Mouse (Mus musculus) layer of hippocampus, adult 11-12 months (tissue): Measurements from ENCODE around the gene Gkn1.

Experiments used
- DNase-seq: peaks from one replicate; pipeline ENCODE4 v3.0.0; 2022; ENCODE audit warnings: low spot score

The Gkn1 gene

DNA sequence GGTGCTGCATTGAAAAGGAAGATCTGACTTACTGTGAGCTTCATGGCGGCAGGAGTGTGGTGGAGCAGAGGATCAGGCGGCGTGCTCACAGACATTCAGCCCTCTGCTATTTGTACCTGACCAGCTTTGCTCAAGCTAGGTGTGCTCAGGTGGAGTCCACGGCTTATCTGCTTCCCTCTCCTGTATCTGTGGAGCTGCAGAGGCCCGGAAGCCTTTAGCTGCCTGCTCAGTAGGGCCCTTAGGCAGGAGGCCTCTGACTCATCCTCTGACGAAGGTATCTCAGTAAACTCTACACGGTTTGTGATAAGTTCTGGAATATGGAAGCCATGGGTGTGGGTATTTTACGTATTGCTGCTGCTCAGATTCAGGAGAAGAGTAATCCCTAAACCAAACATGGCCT, at the start of gene Gkn1:
Gene Gkn1, minus strand, starts transcription at position 114 of the 400 bp plus-strand sequence.
- DNase-seq, result no peak

GRCm38 (mm10) chr6:87399886-87400566, 49.3 kb upstream of the Gkn1 start:
- no peak for DNase-seq

DNA sequence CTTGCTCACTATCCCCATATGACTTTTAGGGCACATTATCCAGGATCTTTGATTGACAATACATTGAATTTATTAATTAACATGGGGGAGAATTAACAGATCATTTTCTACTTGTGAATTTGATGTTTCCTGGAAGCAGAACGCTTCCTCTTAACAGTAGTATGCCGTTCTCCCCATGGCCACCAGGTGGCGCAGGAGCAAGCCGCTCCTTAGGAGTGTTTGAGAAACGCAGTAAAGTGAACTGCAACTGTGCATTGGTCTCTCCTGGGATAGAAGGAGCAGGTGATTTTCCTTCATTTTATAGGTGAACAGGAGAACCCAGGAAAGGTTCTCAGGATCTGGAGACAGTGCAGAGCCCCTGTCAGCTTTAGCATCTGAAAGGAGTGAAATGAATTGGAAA, 48.4 kb upstream of the Gkn1 start:
- DNase-seq, result peak; percentile 74

DNA sequence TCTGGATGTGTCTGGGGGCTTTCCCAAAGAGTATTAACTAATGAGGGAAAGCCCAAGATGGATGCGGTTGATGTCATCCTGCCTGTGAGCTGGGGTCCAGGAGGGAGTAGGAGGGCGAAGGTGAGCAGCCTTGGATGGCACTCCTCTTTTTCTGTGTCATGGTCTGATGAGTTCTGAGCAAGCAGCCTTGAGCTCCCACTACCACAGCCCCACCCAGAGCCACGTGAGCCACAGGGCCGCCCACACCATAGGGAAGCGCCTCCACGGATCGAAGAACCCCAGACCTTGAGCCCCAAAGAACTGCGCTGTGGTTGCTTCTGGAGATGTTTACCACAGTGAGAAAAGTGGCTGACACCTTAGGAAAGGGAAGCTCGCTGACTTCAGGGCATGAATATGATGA, 44.0 kb upstream of the Gkn1 start:
- no peak for DNase-seq

DNA sequence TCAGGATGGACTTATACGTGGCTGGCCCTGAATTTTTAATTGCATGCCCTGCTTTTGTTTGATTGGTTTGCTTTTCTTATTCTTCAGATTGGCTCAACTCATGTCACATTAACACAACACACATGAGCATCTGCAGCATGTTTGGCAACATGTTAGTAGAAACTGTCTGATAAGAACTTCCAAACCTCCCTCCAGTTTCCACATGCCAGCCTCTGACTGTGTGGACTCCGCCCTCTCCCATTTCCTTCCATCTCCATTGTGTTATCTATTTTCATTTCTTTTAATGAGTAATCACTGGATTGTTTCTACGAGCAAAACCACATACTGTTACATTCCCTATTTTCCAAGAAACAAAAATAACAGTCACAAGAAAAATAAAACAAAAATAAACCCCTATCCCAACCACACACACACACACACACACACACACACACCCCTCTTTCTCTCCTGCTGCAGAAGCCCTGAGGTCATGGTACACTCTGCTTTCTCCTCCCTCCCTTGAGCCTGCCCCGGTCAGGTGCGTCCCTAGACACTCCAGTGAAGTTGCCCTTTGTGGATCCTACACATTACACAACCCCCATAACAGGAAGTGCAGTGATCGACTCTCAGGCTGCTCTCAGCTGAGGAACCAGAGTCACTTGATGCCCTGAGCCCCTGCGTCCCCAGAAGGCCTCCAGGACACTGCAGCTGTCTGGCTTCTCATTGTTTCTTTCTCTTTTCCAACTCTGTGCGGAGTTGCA, 42.9 kb upstream of the Gkn1 start:
- DNase-seq, result no peak

DNA sequence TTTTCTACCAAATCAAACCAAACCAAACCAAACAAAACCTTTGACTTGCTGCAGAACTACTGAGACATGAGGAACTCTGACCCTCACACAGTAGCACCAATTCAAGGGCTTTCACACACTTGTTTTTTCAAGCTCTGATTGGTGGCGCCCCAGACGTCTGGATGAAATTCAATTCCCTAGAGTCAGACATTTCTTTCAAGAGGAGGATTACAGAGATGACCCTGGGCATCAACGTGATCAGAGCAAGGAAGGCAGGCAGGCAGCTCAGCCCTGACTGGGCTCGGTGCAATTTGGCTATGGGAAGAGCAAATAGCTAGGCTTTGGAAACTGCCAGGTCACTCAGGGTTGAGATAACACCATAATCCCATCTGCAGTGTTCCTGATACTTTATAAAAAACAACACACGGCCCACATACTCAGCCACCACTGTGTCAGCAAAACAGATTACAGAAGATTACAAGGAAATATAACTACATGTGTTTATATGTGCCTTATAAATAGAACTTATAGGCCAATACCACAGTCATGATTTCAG, 38.8 kb upstream of the Gkn1 start:
- no peak for DNase-seq

DNA sequence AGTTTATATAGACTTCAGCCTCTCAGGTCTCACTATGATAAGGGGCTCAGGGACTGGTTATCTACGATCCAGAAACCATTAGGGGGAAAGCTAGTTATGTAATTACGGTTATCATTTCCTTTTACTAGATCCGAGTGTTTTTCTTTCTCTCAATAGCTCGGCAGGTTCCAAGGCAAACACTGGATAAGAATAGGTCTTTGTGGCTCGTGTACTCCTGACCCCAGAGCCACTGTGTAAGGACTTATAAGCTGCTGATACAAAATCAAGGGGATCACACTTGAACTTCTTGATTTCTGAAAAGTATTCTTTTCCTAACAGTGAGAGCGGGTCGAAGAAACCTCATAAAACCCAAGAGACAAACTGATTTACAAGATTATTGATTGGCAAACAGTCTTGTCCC, 38.1 kb upstream of the Gkn1 start, which contains the start of gene Gkn3:
Gene Gkn3, minus strand, starts transcription at position 59 of the 400 bp plus-strand sequence.
- no peak for DNase-seq

DNA sequence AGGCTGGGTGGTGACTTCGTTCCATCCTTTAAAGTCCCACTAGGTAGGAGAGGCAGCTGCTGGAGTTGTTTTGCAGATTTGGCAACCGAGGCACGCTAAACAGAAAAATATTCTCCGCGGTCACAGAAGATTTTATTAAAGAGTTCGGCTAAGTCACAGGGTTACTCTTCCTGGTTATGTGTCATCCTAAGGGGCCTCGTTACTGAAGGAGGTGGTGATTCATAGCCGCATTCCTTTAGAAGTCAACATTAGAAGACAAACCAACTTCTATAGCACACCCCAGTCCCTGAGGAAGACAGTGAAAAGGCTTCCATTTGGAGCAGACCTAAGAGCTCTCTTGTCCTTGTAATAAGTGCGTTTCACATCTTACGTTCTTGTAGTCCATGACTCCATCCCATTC, 35.9 kb upstream of the Gkn1 start:
- no peak for DNase-seq

DNA sequence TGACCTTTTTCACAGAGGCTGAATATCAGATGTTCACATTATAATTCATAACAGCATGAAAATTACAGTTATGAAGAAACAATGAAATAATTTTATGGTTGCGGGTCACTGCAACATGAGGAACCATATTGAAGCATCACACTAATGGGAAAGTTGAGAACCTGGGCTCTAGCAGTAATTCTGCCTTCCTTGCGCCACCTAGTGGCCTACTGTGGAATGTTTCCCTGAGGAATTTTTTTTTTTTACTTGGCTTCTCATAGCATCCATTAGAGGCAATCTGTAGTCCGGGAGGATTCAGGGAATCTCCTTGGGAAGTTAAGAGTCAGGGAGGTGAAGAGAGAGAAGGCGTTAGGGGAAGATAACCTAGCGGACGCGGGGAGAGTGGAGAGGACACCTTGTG, 35.5 kb upstream of the Gkn1 start:
- DNase-seq, result peak; percentile 70

GRCm38 (mm10) chr6:87384761-87385160, 34.0 kb upstream of the Gkn1 start:
- DNase-seq, result no peak

GRCm38 (mm10) chr6:87383926-87384691, 33.4 kb upstream of the Gkn1 start:
- DNase-seq, result peak; percentile 39

DNA sequence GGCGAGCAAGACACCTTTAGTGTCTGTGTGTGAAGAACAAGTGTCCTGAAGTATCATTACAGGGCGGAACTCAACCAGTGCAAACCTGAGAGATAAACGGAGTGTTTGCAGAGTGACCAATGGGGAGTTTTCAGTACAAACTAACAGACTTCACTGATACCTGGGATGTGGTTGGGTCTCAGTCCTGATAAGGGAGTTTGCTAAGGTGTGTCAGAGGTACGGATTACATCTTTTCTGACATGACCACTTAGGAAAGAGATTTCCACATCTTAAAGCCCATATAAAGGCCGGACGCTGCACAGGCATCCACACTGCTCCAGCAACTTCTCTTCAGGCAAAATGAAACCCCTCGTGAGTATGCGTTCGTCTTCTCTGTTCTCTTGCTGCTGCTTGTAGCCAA, 22.3 kb upstream of the Gkn1 start, which contains the start of gene Gkn2:
Gene Gkn2, plus strand, starts transcription at position 301 of the 400 bp plus-strand sequence.
- no peak for DNase-seq

DNA sequence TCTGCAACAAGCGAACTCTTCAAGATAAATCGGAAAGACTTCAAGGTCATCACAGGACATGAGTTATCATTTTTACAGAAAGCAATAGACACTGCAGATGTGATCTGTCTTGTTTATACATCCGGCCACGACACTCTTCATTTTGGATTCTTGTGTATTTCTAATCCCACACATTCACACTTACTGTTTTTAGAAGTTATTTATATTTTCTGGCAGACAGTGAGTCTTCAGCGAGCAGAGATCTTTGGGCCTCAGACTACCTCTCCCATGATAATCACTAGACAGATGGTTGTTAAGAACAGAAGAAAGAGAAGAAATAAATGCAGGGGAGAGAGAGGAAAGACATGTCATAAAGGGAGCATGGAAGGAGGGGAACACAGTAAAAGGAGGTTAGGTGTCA, 18.5 kb upstream of the Gkn1 start:
- no peak for DNase-seq

DNA sequence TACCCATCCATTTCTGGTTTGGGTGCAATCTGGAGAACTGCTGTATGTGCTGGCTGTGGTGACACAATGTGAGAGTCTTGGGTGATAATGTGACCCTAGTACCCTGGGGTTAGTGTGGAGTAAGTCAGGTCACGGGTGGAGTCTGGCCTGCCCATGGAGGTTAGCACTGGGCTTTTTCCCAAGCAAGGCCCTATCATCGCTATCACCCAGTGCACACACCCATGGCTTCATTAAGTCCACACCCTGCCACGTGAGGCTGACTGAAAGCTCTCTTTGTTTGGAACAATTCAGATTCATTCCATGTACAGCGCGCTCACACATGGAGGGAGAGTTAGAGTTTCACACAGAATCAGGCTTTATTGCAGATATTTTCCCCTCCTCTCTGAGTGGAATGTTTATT, 3.7 kb upstream of the Gkn1 start:
- peak; percentile 28 for DNase-seq

DNA sequence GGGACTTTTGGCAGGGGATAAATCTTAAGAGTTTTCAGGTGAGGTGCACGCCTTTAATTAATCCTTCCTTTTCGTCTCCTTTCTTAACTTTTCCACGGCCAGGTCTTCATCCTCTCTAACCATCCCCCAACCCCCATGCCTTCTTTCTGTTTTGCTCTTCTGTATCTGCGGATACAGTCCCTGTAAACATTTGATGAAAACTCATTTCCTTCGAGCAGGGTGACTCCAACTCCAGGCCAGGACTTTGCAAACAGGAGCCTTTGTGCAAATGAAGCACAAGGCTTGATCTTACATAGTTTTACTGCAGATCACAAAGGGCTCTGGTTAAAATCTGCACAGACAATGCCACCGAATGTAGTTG, 14.8 kb downstream of the Gkn1 start:
- no peak for DNase-seq

- peak; percentile 49 for DNase-seq
Measured at GRCm38 (mm10) chr6:87335091-87335934, 15.4 kb downstream of the Gkn1 start, which contains the start of gene Antxr1. Gene Antxr1, minus strand, starts transcription at chr6:87335821.

GRCm38 (mm10) chr6:87334361-87335090, 16.2 kb downstream of the Gkn1 start:
- DNase-seq, result peak; percentile 37

DNA sequence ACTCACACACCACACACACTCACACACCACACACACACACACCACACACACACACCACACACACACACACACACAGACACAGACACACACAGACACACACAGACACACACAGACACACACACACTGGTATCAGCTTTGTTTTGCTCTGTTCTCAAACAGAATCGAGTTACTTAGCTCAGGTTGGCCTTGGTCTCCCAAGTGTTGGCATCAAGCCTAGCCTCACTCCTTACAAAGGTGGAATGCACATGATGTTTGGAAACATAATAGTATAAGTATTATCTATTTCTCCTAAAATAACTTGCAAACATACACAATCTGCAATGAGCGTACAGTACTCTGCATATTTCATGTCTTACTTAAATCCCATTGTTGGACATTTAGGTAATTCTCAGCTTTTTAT, 18.4 kb downstream of the Gkn1 start:
- DNase-seq, result no peak

DNA sequence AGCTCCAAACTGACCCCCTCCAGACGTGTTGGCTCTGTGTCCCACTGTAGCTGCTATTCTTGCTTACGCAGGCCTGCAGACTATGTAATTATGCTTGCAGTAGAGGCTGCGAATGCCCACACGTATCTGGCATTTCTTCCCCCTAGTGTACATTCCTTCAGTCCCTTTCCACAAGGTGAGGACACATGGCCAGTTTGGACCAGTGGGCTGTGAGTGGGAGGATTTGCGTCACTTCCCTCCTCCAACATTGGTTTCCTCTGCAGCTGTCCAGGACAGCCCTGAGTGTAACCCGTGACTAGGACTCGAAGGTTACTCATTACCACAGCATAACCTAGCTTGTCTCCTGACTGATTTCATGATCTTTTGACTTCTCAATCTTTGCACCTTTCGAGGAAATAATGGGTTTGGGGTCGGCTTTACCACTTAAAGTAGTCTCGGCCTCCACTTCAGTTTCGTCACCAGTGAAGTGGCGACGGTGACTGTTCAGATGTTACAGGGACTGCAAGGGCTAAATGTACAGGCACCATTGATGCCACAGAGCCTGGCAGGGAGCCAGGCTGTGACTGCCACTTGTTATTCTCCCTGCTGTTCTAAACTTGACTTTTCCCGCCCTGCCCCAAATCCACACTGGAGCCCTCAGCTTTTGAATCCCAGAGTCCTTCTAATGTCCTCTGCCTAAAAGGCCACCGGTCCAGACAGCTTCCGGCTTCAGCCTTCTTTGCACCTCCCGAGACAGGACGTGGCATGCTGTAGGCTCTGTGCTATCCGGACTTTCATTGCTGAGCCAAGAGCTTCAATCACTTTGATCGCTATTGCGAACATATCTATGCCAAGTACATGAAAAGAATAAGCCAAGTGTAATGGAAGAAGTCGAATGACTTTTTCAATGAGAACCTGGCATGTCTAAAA, 22.2 kb downstream of the Gkn1 start:
- no peak for DNase-seq

- DNase-seq, result no peak
Measured at GRCm38 (mm10) chr6:87326932-87327331, 23.8 kb downstream of the Gkn1 start.
